Mouse (Mus musculus) G1E (cell line): ENCODE data around the gene Cadm1. TPM values are rescaled to one million over a fixed set of nuclear protein-coding genes. Genes with fewer than 3 reads are reported as not detected.

ENCODE experiments used
- ATAC-seq: 2 replicates; pipeline ENCODE4 v1.8.0; 2016; ENCODE audit warnings: mild to moderate bottlenecking; ENCODE audit not compliant: insufficient number of reproducible peaks, poor library complexity, low FRiP score, severe bottlenecking; ENCODE audit errors: extremely low read depth
- DNase-seq: peaks from one replicate; pipeline ENCODE4 v3.0.0; 2012; ENCODE audit warnings: low spot score
- H3K27me3 ChIP-seq: 2 replicates; pipeline ENCODE4 v1.6.1; 2012; ENCODE audit warnings: mild to moderate bottlenecking, low read length, inconsistent platforms; ENCODE audit not compliant: insufficient read depth
- H3K36me3 ChIP-seq: replicated peaks from 2 replicates; pipeline ENCODE3; 2012; ENCODE audit warnings: mild to moderate bottlenecking, inconsistent platforms
- H3K4me1 ChIP-seq: 2 replicates; pipeline ENCODE4 v1.6.1; 2012; ENCODE audit warnings: low read depth, low read length, inconsistent platforms, mixed read lengths; ENCODE audit not compliant: insufficient read depth
- H3K4me3 ChIP-seq: 2 replicates; pipeline ENCODE4 v1.5.1; 2012; ENCODE audit warnings: low read depth, mild to moderate bottlenecking, inconsistent platforms, low read length, moderate library complexity, mixed read lengths
- H3K9me3 ChIP-seq: replicated peaks from 2 replicates; pipeline ENCODE4 v1.6.1; 2012; ENCODE audit warnings: inconsistent platforms
- CTCF ChIP-seq: IDR thresholded peaks from 2 replicates; pipeline ENCODE4 v1.5.1; 2012; ENCODE audit warnings: low read depth, low read length, inconsistent platforms, mixed read lengths
- GATA1 ChIP-seq: IDR thresholded peaks from 2 replicates; pipeline ENCODE4 v1.6.1; 2012; ENCODE audit warnings: borderline replicate concordance, low read length, inconsistent platforms, mixed read lengths
- GATA2 ChIP-seq: IDR thresholded peaks from 2 replicates; pipeline ENCODE4 v1.6.1; 2012; ENCODE audit warnings: low read depth, low read length, inconsistent platforms, borderline replicate concordance
- POLR2AphosphoS5 ChIP-seq: IDR thresholded peaks from 2 replicates; pipeline ENCODE4 v1.6.1; 2012; ENCODE audit warnings: low read depth, low read length, inconsistent platforms; ENCODE audit not compliant: insufficient replicate concordance
- TAL1 ChIP-seq: conservative IDR thresholded peaks from 2 replicates; pipeline ENCODE4 v1.6.1; 2012; ENCODE audit warnings: low read depth, low read length, inconsistent platforms, mixed read lengths
- polyA plus RNA-seq: library from polyadenylated mRNA; stranded (reverse); fragments of >175 nt; gene quantifications from 2 replicates; pipeline ENCODE4 v1.2.3, GENCODE M21; 2012
- total RNA-seq, 2 experiments: library from RNA; stranded (forward) in 1 of 2; stranded (reverse) in 1 of 2; fragments of 200-1000 nt in 1 of 2; fragments of >200 nt in 1 of 2; fragmentation: Nextera tagmentation in 1 of 2; gene quantifications; 2 replicates each; pipeline ENCODE4 v1.2.3; 2014 to 2017

Cadm1 gene
- total and polyA plus RNA-seq, 3 experiments, result 0.38 TPM; not detected in 2

DNA sequence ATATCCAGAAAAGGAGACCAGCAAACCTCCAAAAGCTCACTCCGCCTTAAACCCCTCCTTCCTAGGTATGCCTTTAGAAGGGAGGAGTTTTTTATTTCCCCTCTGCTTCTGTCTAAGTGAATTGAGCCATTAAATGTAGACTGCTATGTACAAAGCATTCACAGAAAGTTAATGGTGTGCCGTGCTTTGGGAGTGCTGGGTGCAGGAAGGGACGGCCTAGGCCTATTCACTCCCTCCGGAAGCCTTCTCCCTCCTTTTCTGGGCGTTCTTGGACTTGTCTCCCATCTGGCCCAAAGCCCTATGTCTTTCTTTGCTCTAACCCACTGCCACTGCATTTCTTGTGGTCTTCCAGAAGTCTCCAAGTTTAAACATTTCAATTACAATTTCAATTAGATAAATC is 268.5 kb downstream of the Cadm1 start:
- Histone ChIP-seq H3K4me3 (no peak overlapping the region), H3K27me3 (no peaks in the 10 kb centered on the region), H3K36me3 (no peaks in the 10 kb centered on the region), H3K9me3 (peaks cover 9% of the 10 kb centered on the region), H3K4me1 (no peaks in the 10 kb centered on the region)
- ATAC-seq (no peak), DNase-seq (no peak)
- no peak for TF ChIP-seq POLR2AphosphoS5
- TF ChIP-seq CTCF, result no peak

GRCm38 (mm10) chr9:47801242-47801641 is 271.3 kb downstream of the Cadm1 start:
- TF ChIP-seq GATA1 (no peak), CTCF (no peak)
- no peaks in the 10 kb centered on the region for H3K27me3 ChIP-seq
- no peak for ATAC-seq
- H3K4me1 ChIP-seq, result no peaks in the 10 kb centered on the region
- peaks cover 9% of the 10 kb centered on the region for H3K9me3 ChIP-seq
- H3K36me3 ChIP-seq, result no peaks in the 10 kb centered on the region
- H3K4me3 ChIP-seq, result no peak overlapping the region
- DNase-seq, result no peak

DNA sequence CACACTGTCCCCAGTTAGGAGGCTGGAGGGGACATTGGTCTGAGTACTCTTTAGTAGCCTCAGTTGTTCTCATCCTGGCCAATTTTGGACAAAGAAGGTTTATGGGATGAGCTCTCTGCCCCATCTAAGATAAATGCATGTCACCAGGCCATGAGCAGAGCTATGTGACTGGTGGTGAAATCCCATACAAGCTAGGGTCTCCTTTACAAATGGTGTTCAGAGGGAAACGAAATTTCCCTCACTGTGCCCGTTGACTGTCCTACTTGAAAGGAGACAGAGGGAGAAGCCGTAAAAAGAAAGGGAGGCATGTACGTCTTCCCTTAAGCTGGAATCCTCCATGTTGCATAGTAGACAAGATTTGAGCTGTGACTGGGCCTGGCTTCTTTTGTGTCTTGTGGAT is 272.6 kb downstream of the Cadm1 start:
- Histone ChIP-seq H3K4me3 (no peak overlapping the region), H3K9me3 (peaks cover 9% of the 10 kb centered on the region), H3K27me3 (no peaks in the 10 kb centered on the region), H3K4me1 (no peaks in the 10 kb centered on the region), H3K36me3 (no peaks in the 10 kb centered on the region)
- TF ChIP-seq CTCF, result no peak
- ATAC-seq, result no peak
- no peak for DNase-seq

DNA sequence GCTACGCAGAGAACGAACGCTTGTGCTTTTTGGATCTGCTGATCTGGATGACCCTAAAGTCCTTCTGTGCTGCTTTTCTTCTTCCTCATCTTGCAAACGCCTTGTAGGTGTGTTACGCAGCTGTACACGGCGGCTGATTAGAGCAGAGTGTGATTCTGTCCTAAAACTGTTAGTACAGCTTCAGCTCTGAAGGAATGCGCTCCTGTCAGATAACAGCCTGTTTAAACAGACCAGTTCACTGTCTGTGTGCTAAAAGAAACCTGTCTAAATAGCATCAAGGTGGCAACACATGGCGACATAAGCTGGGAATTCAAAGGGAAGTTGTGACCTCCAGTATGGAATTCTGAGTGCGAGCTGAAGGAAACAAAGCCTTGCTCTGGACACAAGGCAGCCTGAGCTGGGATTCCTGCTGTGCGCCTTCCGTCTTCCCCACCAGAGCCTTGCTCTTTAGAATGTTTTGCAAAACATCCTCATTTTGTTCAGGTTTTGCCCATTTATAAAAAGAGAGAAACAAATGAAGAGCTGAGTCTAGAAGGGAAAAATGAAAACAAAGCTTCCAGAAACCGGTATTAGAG is 273.6 kb downstream of the Cadm1 start:
- DNase-seq (no peak), ATAC-seq (no peak)
- Histone ChIP-seq H3K36me3 (no peaks in the 10 kb centered on the region), H3K4me1 (no peaks in the 10 kb centered on the region), H3K27me3 (no peaks in the 10 kb centered on the region), H3K4me3 (no peak overlapping the region), H3K9me3 (peaks cover 9% of the 10 kb centered on the region)
- no peak for TF ChIP-seq GATA1
- no peak for TF ChIP-seq POLR2AphosphoS5
- TF ChIP-seq GATA2, result no peak
- no peak for TF ChIP-seq CTCF
- no peak for TF ChIP-seq TAL1

GRCm38 (mm10) chr9:47805658-47806057 is 275.7 kb downstream of the Cadm1 start:
- no peak for DNase-seq
- TF ChIP-seq POLR2AphosphoS5, result no peak
- TF ChIP-seq GATA2, result no peak
- TF ChIP-seq GATA1, result no peak
- no peak for TF ChIP-seq TAL1
- no peak for TF ChIP-seq CTCF

DNA sequence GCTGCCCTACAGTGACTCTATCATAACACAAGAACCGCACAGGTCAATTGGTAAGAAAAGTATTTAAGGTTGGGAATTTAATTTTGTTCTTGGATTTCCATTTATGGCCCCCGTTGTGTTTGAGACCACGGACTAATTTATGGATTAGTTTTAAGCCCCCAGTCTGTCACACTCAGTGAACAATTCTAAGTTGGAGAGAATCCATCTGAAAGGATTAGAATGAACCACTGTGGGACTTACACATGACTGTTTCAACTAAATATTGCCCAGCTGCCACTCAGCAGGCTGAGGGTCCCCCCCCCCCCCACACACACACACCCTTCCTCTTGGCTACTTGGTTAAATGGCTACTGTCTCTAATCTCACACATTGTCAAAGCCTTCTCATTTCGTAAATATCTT is 295.7 kb downstream of the Cadm1 start:
- TF ChIP-seq GATA1 (no peak), POLR2AphosphoS5 (no peak), GATA2 (no peak), CTCF (no peak)
- H3K36me3 ChIP-seq, result no peaks in the 10 kb centered on the region
- ATAC-seq (no peak), DNase-seq (no peak)
- no peaks in the 10 kb centered on the region for H3K27me3 ChIP-seq
- H3K9me3 ChIP-seq, result peaks cover 9% of the 10 kb centered on the region
- H3K4me3 ChIP-seq, result no peak overlapping the region
- H3K4me1 ChIP-seq, result no peaks in the 10 kb centered on the region

More at GRCm38 (mm10) chr9:47805658-47806057, 275.7 kb downstream of the Cadm1 start:
- H3K9me3 ChIP-seq, result 0 out of 2 replicates have a peak, but pooled peaks cover 2% of the 10 kb centered on the region
- ATAC-seq, result no peak
- no peaks in the 10 kb centered on the region for H3K27me3 ChIP-seq
- no peaks in the 10 kb centered on the region for H3K36me3 ChIP-seq
- no peaks in the 10 kb centered on the region for H3K4me1 ChIP-seq
- no peak overlapping the region for H3K4me3 ChIP-seq

GRCm38 (mm10) chr9:47828762-47829161 is 298.8 kb downstream of the Cadm1 start:
- no peak for ATAC-seq
- Histone ChIP-seq H3K27me3 (no peaks in the 10 kb centered on the region), H3K36me3 (no peaks in the 10 kb centered on the region), H3K4me1 (no peaks in the 10 kb centered on the region), H3K4me3 (no peak overlapping the region), H3K9me3 (peaks cover 8% of the 10 kb centered on the region)
- no peak for TF ChIP-seq TAL1
- TF ChIP-seq GATA2, result no peak
- no peak for TF ChIP-seq GATA1
- no peak for TF ChIP-seq POLR2AphosphoS5
- no peak for TF ChIP-seq CTCF
- DNase-seq, result no peak
